Mouse (Mus musculus): ENCODE results near the gene Ube2s. TPM values are rescaled to one million over a fixed set of nuclear protein-coding genes. Genes with fewer than 3 reads are reported as not detected.

Ube2s gene
- polyA plus RNA-seq, 1 experiment from 2014 or later: 126 TPM

- no peak for TF ChIP-seq CTCF (IDR thresholded peaks at IDR 0.05; ENCODE audit: low read depth)
- Histone ChIP-seq H3K4me1 (replicated peaks; ENCODE audit: control insufficient read depth, insufficient read depth, low read length) (no peaks in the 10 kb centered on the region), H3K27ac (ENCODE audit: low read depth, low read length) (no peak overlapping the region), H3K27me3 (replicated peaks; ENCODE audit: control insufficient read depth, insufficient read depth, low read length) (peaks cover 37% of the 10 kb centered on the region), H3K36me3 (ENCODE audit: control insufficient read depth, insufficient read depth) (no peaks in the 10 kb centered on the region), H3K4me2 (replicated peaks; ENCODE audit: low read depth) (peak overlapping the region; percentile 80), H3K9ac (ENCODE audit: low read depth, low read length) (peak overlapping the region; percentile 37; the same call in 1 of the 2 replicates), H3K4me3 (ENCODE audit: low read depth, low read length) (peak overlapping the region; percentile 49), H3K9me3 (ENCODE audit: control insufficient read depth) (no peaks in the 10 kb centered on the region)
- WGBS: 2% methylated on average over 41 of the region's 56 CpGs
- ATAC-seq: peak; percentile 49
Measured at GRCm38 (mm10) chr7:4776861-4777830, 35.2 kb downstream of the Ube2s start.

- 55% methylated on average over 10 of the region's 10 CpGs for WGBS
Measured at GRCm38 (mm10) chr7:4776131-4776530, 36.3 kb downstream of the Ube2s start.

GRCm38 (mm10) chr7:4771202-4771601, 41.2 kb downstream of the Ube2s start, which contains the start of gene Fam71e2:
Fam71e2 (minus strand) TSS chr7:4771302.
- Histone ChIP-seq H3K9ac (ENCODE audit: low read depth, low read length) (no peak within 1 kb of the TSS), H3K4me1 (replicated peaks; ENCODE audit: control insufficient read depth, insufficient read depth, low read length) (no peaks in the 10 kb centered on the region), H3K36me3 (ENCODE audit: control insufficient read depth, insufficient read depth) (no peaks in the 10 kb centered on the region), H3K27ac (ENCODE audit: low read depth, low read length) (no peak within 1 kb of the TSS), H3K9me3 (ENCODE audit: control insufficient read depth) (no peaks in the 10 kb centered on the region), H3K27me3 (replicated peaks; ENCODE audit: control insufficient read depth, insufficient read depth, low read length) (peaks cover 8% of the 10 kb centered on the region), H3K4me3 (ENCODE audit: low read depth, low read length) (no peak within 1 kb of the TSS), H3K4me2 (replicated peaks; ENCODE audit: low read depth) (no peak within 1 kb of the TSS)
- no peak for ATAC-seq
- TF ChIP-seq CTCF (IDR thresholded peaks at IDR 0.05; ENCODE audit: low read depth): no peak
- WGBS: 68% methylated on average over 5 of the region's 5 CpGs

More at GRCm38 (mm10) chr7:4776131-4776530, 36.3 kb downstream of the Ube2s start:
- no peaks in the 10 kb centered on the region for H3K36me3 ChIP-seq (ENCODE audit: control insufficient read depth, insufficient read depth)
- no peak for TF ChIP-seq CTCF (IDR thresholded peaks at IDR 0.05; ENCODE audit: low read depth)
- no peak overlapping the region for H3K27ac ChIP-seq (ENCODE audit: low read depth, low read length)
- H3K9me3 ChIP-seq (ENCODE audit: control insufficient read depth): no peaks in the 10 kb centered on the region
- peaks cover 37% of the 10 kb centered on the region for H3K27me3 ChIP-seq (replicated peaks; ENCODE audit: control insufficient read depth, insufficient read depth, low read length)
- H3K9ac ChIP-seq (ENCODE audit: low read depth, low read length): no peak overlapping the region
- H3K4me2 ChIP-seq (replicated peaks; ENCODE audit: low read depth): no peak overlapping the region
- no peak overlapping the region for H3K4me3 ChIP-seq (ENCODE audit: low read depth, low read length)
- H3K4me1 ChIP-seq (replicated peaks; ENCODE audit: control insufficient read depth, insufficient read depth, low read length): no peaks in the 10 kb centered on the region
- no peak for ATAC-seq

- Histone ChIP-seq H3K4me3 (ENCODE audit: low read depth, low read length) (no peak overlapping the region), H3K4me2 (replicated peaks; ENCODE audit: low read depth) (peak overlapping the region; percentile 46), H3K36me3 (ENCODE audit: control insufficient read depth, insufficient read depth) (no peaks in the 10 kb centered on the region), H3K27me3 (replicated peaks; ENCODE audit: control insufficient read depth, insufficient read depth, low read length) (no peaks in the 10 kb centered on the region), H3K9ac (ENCODE audit: low read depth, low read length) (no peak overlapping the region; the same call in 1 of the 2 replicates), H3K4me1 (replicated peaks; ENCODE audit: control insufficient read depth, insufficient read depth, low read length) (no peaks in the 10 kb centered on the region; the same call in 1 of the 2 replicates), H3K27ac (ENCODE audit: low read depth, low read length) (no peak overlapping the region), H3K9me3 (ENCODE audit: control insufficient read depth) (no peaks in the 10 kb centered on the region)
- WGBS: 8% methylated on average over 4 of the region's 4 CpGs
- no peak for TF ChIP-seq CTCF (IDR thresholded peaks at IDR 0.05; ENCODE audit: low read depth)
- ATAC-seq: no peak; the same call in 1 of the 2 replicates
Measured at GRCm38 (mm10) chr7:4764946-4765710, 47.3 kb downstream of the Ube2s start.

GRCm38 (mm10) chr7:4759670-4760069, 52.7 kb downstream of the Ube2s start:
- 36% methylated on average over 1 of the region's 1 CpGs for WGBS
- no peaks in the 10 kb centered on the region for H3K4me1 ChIP-seq (replicated peaks; ENCODE audit: control insufficient read depth, insufficient read depth, low read length)
- H3K4me3 ChIP-seq (ENCODE audit: low read depth, low read length): no peak overlapping the region
- no peaks in the 10 kb centered on the region for H3K36me3 ChIP-seq (ENCODE audit: control insufficient read depth, insufficient read depth)
- no peak overlapping the region for H3K27ac ChIP-seq (ENCODE audit: low read depth, low read length)
- TF ChIP-seq CTCF (IDR thresholded peaks at IDR 0.05; ENCODE audit: low read depth): no peak
- H3K9me3 ChIP-seq (ENCODE audit: control insufficient read depth): no peaks in the 10 kb centered on the region
- H3K4me2 ChIP-seq (replicated peaks; ENCODE audit: low read depth): no peak overlapping the region
- H3K9ac ChIP-seq (ENCODE audit: low read depth, low read length): no peak overlapping the region
- ATAC-seq: no peak
- no peaks in the 10 kb centered on the region for H3K27me3 ChIP-seq (replicated peaks; ENCODE audit: control insufficient read depth, insufficient read depth, low read length)

All from intestine, postnatal 0 days (tissue).